ENCODE assay signal across 21 mouse cellular contexts in genomic region chr3:99291386-99291785, GRCm38 (mm10). TPM values are rescaled to one million over a fixed set of nuclear protein-coding genes. Genes with fewer than 3 reads are reported as not detected.
"Had no signal": no experiment of that assay in that cellular context is flagged by ENCODE, and none has a peak within 500 bp of the region (broad histone marks: within the 10 kb centered on the region; RNA-seq: fewer than 3 reads in every experiment).

No protein-coding gene starts in this region.

- H3K4me2 ChIP-seq: lung, embryonic 15.5 days; midbrain, embryonic 12.5 days; midbrain, embryonic 15.5 days; neural tube, embryonic 12.5 days; stomach, embryonic 15.5 days had no signal

- H3K9ac ChIP-seq: liver, postnatal 0 days; lung, embryonic 15.5 days; midbrain, embryonic 12.5 days; midbrain, embryonic 15.5 days; neural tube, embryonic 12.5 days; stomach, embryonic 15.5 days had no signal

- H3K27me3 ChIP-seq: lung, embryonic 15.5 days; megakaryocyte, embryonic 14.5 days; midbrain, embryonic 12.5 days; midbrain, embryonic 15.5 days; neural tube, embryonic 12.5 days; stomach, embryonic 15.5 days had no signal

- H3K36me3 ChIP-seq: lung, embryonic 15.5 days; midbrain, embryonic 12.5 days; midbrain, embryonic 15.5 days; neural tube, embryonic 12.5 days; stomach, embryonic 15.5 days had no signal

- ATAC-seq: liver, postnatal 0 days; lung, postnatal 0 days; midbrain, embryonic 15.5 days had no signal

- H3K4me1 ChIP-seq: lung, embryonic 15.5 days; megakaryocyte, embryonic 14.5 days; neural tube, embryonic 12.5 days; stomach, embryonic 15.5 days had no signal

- DNase-seq: liver, postnatal 0 days; lung, adult 2 months; lung, postnatal 14 days; lung, postnatal 36 days; right cerebral cortex, postnatal 14 days; thymus, adult 2 months; thymus, postnatal 25 days; thymus, postnatal 4 days had no signal

- H3K9me3 ChIP-seq: lung, embryonic 15.5 days; megakaryocyte, embryonic 14.5 days; midbrain, embryonic 12.5 days; midbrain, embryonic 15.5 days; neural tube, embryonic 12.5 days; stomach, embryonic 15.5 days had no signal

- H3K4me3 ChIP-seq: lung, embryonic 15.5 days; megakaryocyte, embryonic 14.5 days; midbrain, embryonic 12.5 days; midbrain, embryonic 15.5 days; neural tube, embryonic 12.5 days; stomach, embryonic 15.5 days had no signal

- H3K27ac ChIP-seq: lung, embryonic 15.5 days; macrophage; midbrain, embryonic 12.5 days; midbrain, embryonic 15.5 days; neural tube, embryonic 12.5 days; stomach, embryonic 15.5 days; stomach, postnatal 0 days had no signal

RNA-seq across cellular contexts. Expression of gene Tbx15, which starts 51.2 kb away (rescaled TPM):
- total RNA-seq: megakaryocyte progenitor cell, adult 5-6 weeks; monocyte, adult 5-6 weeks; neutrophil, adult 5-6 weeks had no signal
- polyA plus RNA-seq: macrophage; spleen, adult 2 months; stomach, postnatal 0 days had no signal
